Mouse (Mus musculus) hindbrain, embryonic 13.5 days (tissue): ENCODE results near the gene Ncor2. TPM values are rescaled to one million over a fixed set of nuclear protein-coding genes. Genes with fewer than 3 reads are reported as not detected.

ENCODE experiments used
- ATAC-seq: fragments of 200-750 bp; cut with Nextera tagmentation; 2 replicates; pipeline ENCODE4 v1.8.0; 2017; ENCODE audit warnings: moderate TSS enrichment; ENCODE audit not compliant: low FRiP score
- H3K27ac ChIP-seq: fragments of 300-500 bp; sonication (generic); 2 replicates; pipeline ENCODE4 v1.5.1; 2015; ENCODE audit warnings: inconsistent platforms, mild to moderate bottlenecking, moderate library complexity
- H3K27me3 ChIP-seq: fragments of 300-500 bp; sonication (generic); 2 replicates; pipeline ENCODE4 v1.6.1; 2015; ENCODE audit warnings: mild to moderate bottlenecking, inconsistent platforms
- H3K36me3 ChIP-seq: fragments of 300-500 bp; sonication (generic); 2 replicates; pipeline ENCODE4 v1.6.1; 2015; ENCODE audit warnings: mild to moderate bottlenecking, inconsistent platforms
- H3K4me1 ChIP-seq: fragments of 300-500 bp; sonication (generic); replicated peaks from 2 replicates; pipeline ENCODE4 v1.6.1; 2015; ENCODE audit warnings: inconsistent platforms
- H3K4me2 ChIP-seq: fragments of 300-500 bp; sonication (generic); 2 replicates; pipeline ENCODE4 v1.6.1; 2015; ENCODE audit warnings: inconsistent platforms, mild to moderate bottlenecking, moderate library complexity
- H3K4me3 ChIP-seq: fragments of 300-500 bp; sonication (generic); 2 replicates; pipeline ENCODE4 v1.5.1; 2015; ENCODE audit warnings: mild to moderate bottlenecking, inconsistent platforms
- H3K9ac ChIP-seq: fragments of 300-500 bp; sonication (generic); 2 replicates; pipeline ENCODE4 v1.6.1; 2015; ENCODE audit warnings: mild to moderate bottlenecking, inconsistent platforms
- H3K9me3 ChIP-seq: fragments of 300-500 bp; sonication (generic); 2 replicates; pipeline ENCODE4 v1.6.1; 2016; ENCODE audit warnings: inconsistent platforms
- WGBS: fragments of 180-500 bp; shearing (Covaris S2); methylation state at CpG from one replicate; pipeline ENCODE4 v1.1.7; 2015; 5-methylcytosine and 5-hydroxymethylcytosine counted together
- polyA plus RNA-seq: library from polyadenylated mRNA; unstranded; fragments of >200 nt; fragmentation: Nextera tagmentation; extraction: Ambion mirVana; gene quantifications from 2 replicates; pipeline ENCODE4 v1.2.1, GENCODE M21; 2015

Ncor2 gene
- polyA plus RNA-seq, 1 experiment from 2014 or later = 25.1 TPM

GRCm38 (mm10) chr5:125055901-125056300 is 123.1 kb downstream of the Ncor2 start:
- 44% methylated on average over 8 of the region's 8 CpGs for WGBS
- Histone ChIP-seq H3K9me3 (no peaks in the 10 kb centered on the region), H3K27ac (peak overlapping the region; percentile 81; the same call in 1 of the 2 replicates), H3K4me1 (peaks cover 79% of the 10 kb centered on the region), H3K27me3 (no peaks in the 10 kb centered on the region; the same call in 1 of the 2 replicates), H3K4me3 (no peak overlapping the region), H3K9ac (no peak overlapping the region), H3K36me3 (peaks cover 27% of the 10 kb centered on the region), H3K4me2 (peak overlapping the region; percentile 13; the same call in 1 of the 2 replicates)
- ATAC-seq = no peak

- peaks cover 57% of the 10 kb centered on the region for H3K4me1 ChIP-seq
- peak overlapping the region; percentile 19; the same call in 1 of the 2 replicates for H3K9ac ChIP-seq
- 80% methylated on average over 7 of the region's 7 CpGs for WGBS
- H3K9me3 ChIP-seq = no peaks in the 10 kb centered on the region
- no peak overlapping the region; the same call in 1 of the 2 replicates for H3K27ac ChIP-seq
- no peak for ATAC-seq
- no peaks in the 10 kb centered on the region for H3K27me3 ChIP-seq
- no peak overlapping the region for H3K4me3 ChIP-seq
- peaks cover 50% of the 10 kb centered on the region for H3K36me3 ChIP-seq
- no peak overlapping the region for H3K4me2 ChIP-seq
Observed at GRCm38 (mm10) chr5:125053661-125054060, 125.4 kb downstream of the Ncor2 start.

- Histone ChIP-seq H3K27me3 (no peaks in the 10 kb centered on the region), H3K4me3 (no peak overlapping the region), H3K9me3 (no peaks in the 10 kb centered on the region), H3K4me2 (no peak overlapping the region), H3K9ac (no peak overlapping the region), H3K4me1 (peaks cover 48% of the 10 kb centered on the region), H3K36me3 (peaks cover 58% of the 10 kb centered on the region), H3K27ac (peak overlapping the region; percentile 35)
- 75% methylated on average over 23 of the region's 23 CpGs for WGBS
- ATAC-seq = no peak
Observed at GRCm38 (mm10) chr5:125052603-125053488, 126.2 kb downstream of the Ncor2 start.

- H3K4me3 ChIP-seq = no peak overlapping the region
- no peak for ATAC-seq
- peaks cover 64% of the 10 kb centered on the region for H3K36me3 ChIP-seq
- 82% methylated on average over 10 of the region's 10 CpGs for WGBS
- H3K4me2 ChIP-seq = no peak overlapping the region
- H3K27me3 ChIP-seq = no peaks in the 10 kb centered on the region
- H3K9me3 ChIP-seq = no peaks in the 10 kb centered on the region
- H3K27ac ChIP-seq = peak overlapping the region; percentile 30; the same call in 1 of the 2 replicates
- H3K9ac ChIP-seq = no peak overlapping the region
- H3K4me1 ChIP-seq = peaks cover 42% of the 10 kb centered on the region
Observed at GRCm38 (mm10) chr5:125052237-125052602, 126.8 kb downstream of the Ncor2 start.

GRCm38 (mm10) chr5:125049481-125049880 is 129.5 kb downstream of the Ncor2 start:
- no peaks in the 10 kb centered on the region for H3K9me3 ChIP-seq
- H3K36me3 ChIP-seq = peaks cover 78% of the 10 kb centered on the region
- H3K9ac ChIP-seq = no peak overlapping the region
- no peak overlapping the region for H3K4me2 ChIP-seq
- no peak overlapping the region for H3K4me3 ChIP-seq
- no peaks in the 10 kb centered on the region for H3K27me3 ChIP-seq
- ATAC-seq = no peak
- H3K4me1 ChIP-seq = peaks cover 50% of the 10 kb centered on the region
- WGBS = 90% methylated on average over 4 of the region's 4 CpGs
- no peak overlapping the region for H3K27ac ChIP-seq

- no peak overlapping the region for H3K27ac ChIP-seq
- peaks cover 85% of the 10 kb centered on the region for H3K36me3 ChIP-seq
- no peaks in the 10 kb centered on the region for H3K9me3 ChIP-seq
- H3K27me3 ChIP-seq = no peaks in the 10 kb centered on the region
- no peak overlapping the region for H3K9ac ChIP-seq
- WGBS = 62% methylated on average over 5 of the region's 5 CpGs
- peaks cover 46% of the 10 kb centered on the region for H3K4me1 ChIP-seq
- H3K4me3 ChIP-seq = no peak overlapping the region
- ATAC-seq = no peak
- H3K4me2 ChIP-seq = no peak overlapping the region
Observed at GRCm38 (mm10) chr5:125046436-125046835, 132.6 kb downstream of the Ncor2 start.

GRCm38 (mm10) chr5:125045202-125045601 is 133.8 kb downstream of the Ncor2 start:
- Histone ChIP-seq H3K27ac (peak overlapping the region; percentile 73), H3K4me1 (peaks cover 53% of the 10 kb centered on the region), H3K4me3 (no peak overlapping the region), H3K4me2 (no peak overlapping the region), H3K27me3 (no peaks in the 10 kb centered on the region), H3K36me3 (peaks cover 82% of the 10 kb centered on the region), H3K9ac (no peak overlapping the region), H3K9me3 (no peaks in the 10 kb centered on the region)
- no peak for ATAC-seq
- WGBS = 18% methylated on average over 5 of the region's 5 CpGs

- 74% methylated on average over 6 of the region's 6 CpGs for WGBS
- ATAC-seq = no peak
- Histone ChIP-seq H3K9me3 (no peaks in the 10 kb centered on the region), H3K27me3 (no peaks in the 10 kb centered on the region), H3K36me3 (peaks cover 82% of the 10 kb centered on the region), H3K4me1 (peaks cover 56% of the 10 kb centered on the region), H3K9ac (no peak overlapping the region), H3K4me3 (no peak overlapping the region), H3K27ac (peak overlapping the region; percentile 35; the same call in 1 of the 2 replicates), H3K4me2 (no peak overlapping the region)
Observed at GRCm38 (mm10) chr5:125043448-125043847, 135.6 kb downstream of the Ncor2 start.

GRCm38 (mm10) chr5:125041578-125041977 is 137.4 kb downstream of the Ncor2 start:
- Histone ChIP-seq H3K4me2 (no peak overlapping the region), H3K36me3 (peaks cover 82% of the 10 kb centered on the region), H3K27me3 (no peaks in the 10 kb centered on the region), H3K9ac (no peak overlapping the region), H3K4me3 (no peak overlapping the region), H3K4me1 (peaks cover 52% of the 10 kb centered on the region), H3K27ac (no peak overlapping the region; the same call in 1 of the 2 replicates), H3K9me3 (no peaks in the 10 kb centered on the region)
- no peak for ATAC-seq
- WGBS = 87% methylated on average over 9 of the region's 9 CpGs

- H3K27ac ChIP-seq = peak overlapping the region; percentile 30; the same call in 1 of the 2 replicates
Observed at GRCm38 (mm10) chr5:125040128-125040584, 138.9 kb downstream of the Ncor2 start.

GRCm38 (mm10) chr5:125039377-125040027 is 139.5 kb downstream of the Ncor2 start:
- no peaks in the 10 kb centered on the region for H3K9me3 ChIP-seq
- H3K4me2 ChIP-seq = no peak overlapping the region
- H3K27ac ChIP-seq = 0 out of 2 replicates have a peak overlapping the region, but pooled peaks have one; percentile 30
- no peak for ATAC-seq
- H3K4me1 ChIP-seq = peaks cover 31% of the 10 kb centered on the region
- H3K27me3 ChIP-seq = no peaks in the 10 kb centered on the region
- peaks cover 85% of the 10 kb centered on the region for H3K36me3 ChIP-seq
- no peak overlapping the region for H3K4me3 ChIP-seq
- H3K9ac ChIP-seq = no peak overlapping the region
- 92% methylated on average over 8 of the region's 8 CpGs for WGBS

More at GRCm38 (mm10) chr5:125040128-125040584, 138.9 kb downstream of the Ncor2 start:
- Histone ChIP-seq H3K4me1 (peaks cover 37% of the 10 kb centered on the region), H3K4me2 (no peak overlapping the region), H3K9ac (no peak overlapping the region), H3K9me3 (no peaks in the 10 kb centered on the region), H3K36me3 (peaks cover 85% of the 10 kb centered on the region), H3K4me3 (no peak overlapping the region), H3K27me3 (no peaks in the 10 kb centered on the region)
- WGBS = 59% methylated on average over 5 of the region's 5 CpGs
- ATAC-seq = no peak

GRCm38 (mm10) chr5:125036483-125036882 is 142.5 kb downstream of the Ncor2 start:
- no peak for ATAC-seq
- Histone ChIP-seq H3K9me3 (no peaks in the 10 kb centered on the region), H3K4me2 (no peak overlapping the region), H3K4me1 (peaks cover 10% of the 10 kb centered on the region), H3K27me3 (no peaks in the 10 kb centered on the region), H3K9ac (no peak overlapping the region), H3K4me3 (no peak overlapping the region), H3K27ac (no peak overlapping the region), H3K36me3 (peaks cover 96% of the 10 kb centered on the region)
- whole genome bisulfite sequencing = 88% methylated on average over 8 of the region's 8 CpGs
